Mouse (Mus musculus) A20 (cell line): ENCODE measurements at regions not wholly inside any gene's neighbourhood (a gene's known extent, or its start where the extent isn't known, plus 50 kb on each side); places are given as distances from the start of the nearest gene placed in this dataset.
"Not testable (repeated sequence)": the region's sequence is repeated elsewhere in the genome, so short reads cannot be mapped to it uniquely, and the experiment has no call there.

ENCODE experiments used
- DNase-seq: peaks from one replicate; pipeline ENCODE4 v3.0.0-alpha.2; 2011; ENCODE audit warnings: low read depth, low spot score

DNA sequence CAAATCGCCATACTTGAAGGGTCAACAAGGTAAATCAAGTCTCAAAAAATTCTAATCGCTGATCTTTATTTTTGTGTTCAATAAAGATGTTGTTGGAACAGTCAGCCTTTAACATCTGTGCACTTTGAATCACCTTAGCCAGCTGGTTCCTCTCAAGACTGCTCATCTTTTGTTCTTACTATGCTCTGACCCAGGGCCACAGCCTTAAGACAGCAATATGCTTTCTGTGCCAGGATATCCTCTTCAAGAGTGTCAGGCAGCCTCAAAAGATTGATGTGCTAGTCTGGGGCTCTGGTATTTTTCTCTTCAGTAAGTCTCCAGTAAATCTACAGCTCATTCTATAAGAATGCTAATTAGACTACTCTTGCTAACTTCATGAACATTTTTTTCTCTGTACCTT, 199.9 kb downstream of the Dph6 start:
- no peak for DNase-seq

DNA sequence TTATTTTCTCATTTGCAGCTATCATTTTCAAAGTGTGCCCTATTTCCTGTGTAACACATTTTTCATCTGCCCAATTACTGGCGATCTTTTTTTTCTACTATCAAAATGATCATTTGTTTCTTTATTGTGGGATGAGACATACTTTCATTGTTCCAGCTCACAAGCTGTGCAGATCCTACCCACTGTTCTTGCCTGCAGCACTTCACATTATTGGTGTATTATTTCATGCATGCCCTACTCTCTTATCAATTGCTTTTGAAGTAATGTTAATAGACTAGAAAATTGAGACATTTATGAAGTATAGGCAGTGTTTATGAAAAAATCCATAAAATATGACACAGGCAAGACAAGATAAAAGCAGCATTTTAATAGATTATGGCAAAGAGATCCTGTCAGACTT, 204.6 kb downstream of the Dph6 start:
- DNase-seq, result no peak

DNA sequence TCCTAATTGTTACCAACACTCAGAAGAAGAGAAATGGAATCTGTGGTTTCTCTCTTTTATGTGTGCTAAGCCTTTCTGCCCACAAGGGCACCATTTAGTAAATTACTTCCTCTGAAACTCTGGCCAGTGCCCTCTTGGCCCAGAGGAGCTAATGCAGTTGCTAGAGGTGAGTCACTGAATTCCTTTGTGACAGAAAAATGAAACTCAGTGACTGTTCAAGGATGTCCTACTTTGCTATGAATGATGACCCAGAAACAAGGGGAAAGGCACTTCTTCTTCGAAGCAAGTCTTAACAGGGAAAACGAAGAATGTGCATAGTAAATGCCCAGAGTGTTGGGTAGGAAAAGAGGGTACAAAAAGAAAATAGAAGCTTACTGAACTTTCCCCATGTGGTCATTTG, 211.0 kb downstream of the Dph6 start:
- no peak for DNase-seq

DNA sequence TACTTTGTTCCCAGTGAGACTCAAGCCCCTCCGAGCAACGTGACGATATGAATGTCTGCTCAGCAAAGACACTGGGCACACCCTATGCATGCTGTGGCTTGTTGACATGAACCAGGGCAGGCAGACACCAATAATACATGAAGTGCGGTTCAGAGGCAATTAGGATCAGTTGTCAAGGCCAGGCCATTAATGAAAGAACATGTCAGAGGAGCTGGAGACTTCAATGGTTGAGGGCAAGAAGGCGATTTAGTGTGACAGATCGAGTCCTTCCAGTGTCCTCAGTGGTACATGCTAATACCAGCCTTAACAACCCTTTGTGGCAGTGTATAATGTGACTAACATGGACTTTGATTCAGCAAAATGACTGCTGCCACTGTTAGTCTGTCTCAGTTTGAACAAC, 213.8 kb downstream of the Dph6 start:
- DNase-seq, result no peak

DNA sequence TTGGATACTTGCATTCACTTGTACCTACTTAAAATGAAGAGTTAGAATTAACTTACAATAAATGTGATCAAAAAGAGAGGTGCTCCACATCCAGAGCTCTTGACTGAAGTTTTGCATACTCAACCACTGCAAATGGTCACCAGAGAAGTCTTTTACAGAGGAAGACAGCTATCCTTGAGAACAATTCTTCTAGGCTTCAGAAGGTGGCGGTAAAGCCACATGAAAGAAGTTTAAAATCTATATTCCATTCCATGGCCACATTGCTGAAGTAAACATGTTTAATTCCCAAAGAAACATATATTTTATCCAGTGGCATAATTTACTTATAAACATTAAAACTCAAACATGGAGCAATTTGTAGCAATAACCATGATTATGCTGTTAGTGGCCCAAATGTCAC, 215.1 kb downstream of the Dph6 start:
- peak; percentile 17 for DNase-seq

DNA sequence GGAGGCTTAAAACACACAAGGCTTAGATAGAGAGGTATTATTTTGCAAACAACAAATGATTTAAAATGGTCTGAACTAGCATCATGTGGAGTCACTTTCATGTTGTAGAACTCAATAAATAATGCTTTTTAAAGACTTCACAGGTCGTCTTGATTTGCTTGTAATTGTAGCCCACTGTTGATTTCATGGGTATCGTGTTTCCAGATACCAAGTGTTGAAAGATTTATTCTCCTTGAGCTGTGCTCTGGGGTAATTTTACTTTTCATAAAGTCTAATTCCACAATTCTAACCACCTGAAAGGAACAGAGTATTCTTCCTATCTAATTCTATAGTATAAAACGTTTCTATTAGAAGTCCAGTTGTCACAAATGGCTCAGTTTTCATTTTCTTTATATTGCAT, 216.7 kb downstream of the Dph6 start:
- no peak for DNase-seq

DNA sequence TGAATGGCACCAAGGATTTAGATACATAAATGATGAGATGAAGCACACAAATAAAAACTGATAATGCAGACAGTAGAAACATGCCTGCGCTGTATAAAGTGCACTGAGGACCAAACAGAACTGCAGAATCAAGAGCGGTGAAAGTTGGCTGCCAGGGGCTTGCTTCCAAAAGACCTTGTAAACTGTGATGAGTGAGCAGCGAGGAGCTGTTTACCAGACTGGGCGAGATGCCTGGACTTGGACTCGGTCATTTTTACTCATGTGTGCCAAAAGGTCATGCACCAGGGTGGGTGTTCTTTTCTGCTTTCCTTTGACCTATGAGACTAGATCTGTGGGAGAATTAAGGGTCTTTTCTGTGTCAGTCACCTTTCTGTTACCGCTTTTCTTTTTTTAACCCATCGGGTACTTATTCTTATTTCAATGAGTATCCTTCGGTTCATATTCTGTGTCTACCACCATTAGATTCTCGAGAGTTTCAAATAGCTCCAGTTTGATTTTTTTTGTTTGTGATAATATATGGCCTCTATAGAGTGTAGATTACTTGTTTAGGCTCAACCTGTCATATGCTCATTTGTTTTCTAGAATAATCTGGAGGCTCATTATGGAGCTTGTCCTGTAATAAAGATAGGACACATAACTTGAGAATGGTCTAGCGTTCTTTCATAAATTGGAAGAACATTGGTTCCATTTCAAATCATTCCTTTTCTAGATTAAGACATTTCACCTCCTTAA, 226.3 kb upstream of the Zfp770 start:
- DNase-seq, result no peak

DNA sequence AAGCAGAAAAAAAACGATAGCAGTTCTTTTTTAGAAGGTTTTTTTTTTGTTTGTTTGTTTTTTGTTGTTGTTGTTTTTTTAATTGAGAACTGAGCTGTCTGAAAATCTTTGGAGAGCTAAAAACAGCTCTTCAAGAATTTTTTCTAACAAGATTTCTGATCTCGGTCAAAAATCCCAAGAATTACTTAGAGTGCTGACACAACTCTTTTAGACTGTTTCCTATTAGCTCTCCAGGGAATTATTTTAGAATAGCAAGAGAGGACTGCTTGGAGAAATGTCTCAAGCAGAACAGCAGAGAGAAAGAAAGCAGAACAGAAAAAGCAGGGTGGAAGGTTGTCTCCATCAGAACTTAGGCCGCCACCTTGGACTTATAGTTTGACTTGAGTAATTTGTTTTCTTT, 218.1 kb upstream of the Zfp770 start:
- no peak for DNase-seq

DNA sequence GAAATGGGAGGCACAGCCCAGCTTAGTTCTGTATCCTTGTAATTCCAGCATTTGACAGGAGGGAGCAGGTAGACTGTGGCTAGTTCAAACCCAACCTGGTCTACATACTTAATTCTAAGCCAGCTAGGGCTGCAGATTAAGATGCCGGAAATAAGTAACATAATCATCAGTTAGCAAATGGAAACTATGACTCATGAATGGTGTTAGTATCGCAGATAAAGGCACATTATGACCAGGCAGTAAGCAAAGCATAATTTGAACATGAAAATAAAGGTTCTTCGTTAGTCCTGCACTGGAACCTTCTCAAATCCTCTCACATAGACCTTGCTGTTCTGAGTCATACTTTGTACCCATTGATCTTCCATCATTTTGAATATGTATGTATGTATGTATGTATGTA, 211.7 kb upstream of the Zfp770 start:
- no peak for DNase-seq

DNA sequence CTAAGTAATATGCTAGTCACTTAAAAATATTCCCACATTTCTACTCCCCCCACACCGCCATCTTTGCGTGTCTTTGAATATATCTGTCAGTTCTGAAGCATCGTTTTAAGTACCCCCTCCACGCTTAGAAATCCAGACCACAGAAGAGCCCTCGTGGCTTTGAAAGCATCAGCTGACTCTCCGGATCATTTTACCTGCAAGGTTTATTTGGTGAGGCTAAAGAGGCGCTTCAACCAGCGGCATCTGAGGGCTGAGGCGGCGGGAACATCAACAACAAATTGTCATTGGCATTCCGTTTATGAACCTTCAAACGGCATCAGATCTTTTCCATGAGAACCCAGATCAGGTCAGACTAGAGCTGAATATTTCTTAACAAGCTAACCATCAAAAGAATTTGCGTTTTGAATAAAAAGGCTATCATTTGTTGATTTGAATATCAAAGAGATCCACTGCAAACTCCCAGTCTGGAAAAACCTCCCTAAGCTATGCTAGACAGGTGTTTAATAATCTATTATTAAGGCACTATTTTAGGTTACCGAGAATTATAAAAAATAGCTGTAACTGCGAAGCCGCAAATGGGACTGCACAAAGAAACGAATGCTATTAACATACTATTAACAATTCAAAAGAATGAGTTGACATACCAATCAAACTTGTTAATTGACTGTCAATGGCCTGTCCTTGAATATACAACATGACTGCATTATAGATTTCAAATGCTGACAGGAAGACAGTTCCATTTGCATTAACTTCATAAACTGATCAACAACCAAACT, 210.9 kb upstream of the Zfp770 start:
- DNase-seq, result no peak

DNA sequence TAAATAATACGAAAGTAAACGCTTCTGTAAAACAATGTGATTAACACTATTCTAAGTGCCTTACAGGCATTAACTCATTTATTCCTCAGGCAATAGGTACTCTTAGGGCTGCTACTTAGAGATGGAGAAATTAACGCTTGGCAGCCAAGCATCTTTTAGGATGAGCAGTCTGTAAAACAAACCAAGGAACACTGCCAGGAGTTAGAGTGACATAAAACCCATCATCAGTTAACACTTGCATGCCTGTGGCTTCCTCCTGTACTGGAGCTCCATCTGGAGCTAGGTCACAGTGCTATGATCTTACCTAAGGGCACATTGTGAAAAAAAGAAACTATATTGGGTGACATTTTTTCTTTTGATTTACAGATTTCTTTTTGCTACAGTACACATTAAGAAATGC, 209.4 kb upstream of the Zfp770 start:
- DNase-seq, result no peak

DNA sequence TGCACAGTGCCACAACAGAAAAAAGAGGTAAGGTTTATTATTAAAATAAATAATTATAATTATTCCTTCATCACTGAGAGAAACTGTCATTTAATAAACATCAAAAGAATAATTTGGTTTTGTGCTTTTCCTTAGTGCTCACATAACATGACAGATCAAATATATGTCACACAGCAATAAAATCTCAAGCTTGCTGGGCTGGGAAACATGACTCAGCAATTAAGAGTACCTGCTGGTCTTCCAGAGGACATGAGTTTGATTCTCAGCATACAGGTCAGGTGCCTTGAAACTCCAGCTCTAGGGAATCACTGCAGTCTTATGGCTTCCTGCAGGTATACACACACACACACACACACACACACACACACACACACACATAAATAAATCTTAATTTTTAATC, 208.3 kb upstream of the Zfp770 start:
- no peak for DNase-seq

DNA sequence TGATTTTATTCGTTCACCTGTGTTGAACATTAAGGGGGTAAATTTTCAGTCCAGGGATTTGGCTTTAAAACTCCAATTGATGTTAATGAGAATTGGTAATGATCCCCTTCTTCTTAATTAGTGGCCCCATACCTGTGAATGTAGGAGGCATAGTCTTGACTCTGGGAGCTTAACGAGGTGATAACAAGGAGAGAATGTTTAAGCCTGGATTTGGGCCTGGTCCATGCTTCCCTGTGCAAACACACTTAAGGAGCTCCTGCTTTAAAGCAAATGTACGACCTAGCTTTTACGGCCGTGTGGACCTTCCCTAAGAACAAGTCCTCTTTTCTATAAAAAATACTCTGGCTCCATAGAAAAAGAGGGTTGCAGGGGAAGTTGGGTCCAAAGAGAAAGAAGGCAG, 206.1 kb upstream of the Zfp770 start:
- DNase-seq, result no peak

DNA sequence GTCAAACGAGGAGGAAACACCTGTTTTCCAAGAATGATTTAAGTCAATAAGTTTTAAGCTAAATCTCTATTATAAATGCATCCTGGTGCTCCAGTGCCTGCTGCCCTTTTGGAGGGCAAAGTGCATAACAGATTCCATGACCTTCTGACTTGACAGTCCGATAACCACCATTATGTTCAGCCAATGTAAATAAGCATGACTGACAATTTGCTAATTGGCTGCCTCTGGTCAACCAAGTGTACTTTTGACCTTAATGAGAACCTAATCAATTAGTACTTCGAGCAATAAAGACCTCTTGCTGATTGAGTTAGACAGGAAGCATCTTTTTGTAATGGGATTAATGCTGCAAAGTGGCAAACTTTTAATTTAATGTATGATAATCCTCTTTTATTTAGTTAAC, 183.3 kb upstream of the Zfp770 start:
- no peak for DNase-seq

DNA sequence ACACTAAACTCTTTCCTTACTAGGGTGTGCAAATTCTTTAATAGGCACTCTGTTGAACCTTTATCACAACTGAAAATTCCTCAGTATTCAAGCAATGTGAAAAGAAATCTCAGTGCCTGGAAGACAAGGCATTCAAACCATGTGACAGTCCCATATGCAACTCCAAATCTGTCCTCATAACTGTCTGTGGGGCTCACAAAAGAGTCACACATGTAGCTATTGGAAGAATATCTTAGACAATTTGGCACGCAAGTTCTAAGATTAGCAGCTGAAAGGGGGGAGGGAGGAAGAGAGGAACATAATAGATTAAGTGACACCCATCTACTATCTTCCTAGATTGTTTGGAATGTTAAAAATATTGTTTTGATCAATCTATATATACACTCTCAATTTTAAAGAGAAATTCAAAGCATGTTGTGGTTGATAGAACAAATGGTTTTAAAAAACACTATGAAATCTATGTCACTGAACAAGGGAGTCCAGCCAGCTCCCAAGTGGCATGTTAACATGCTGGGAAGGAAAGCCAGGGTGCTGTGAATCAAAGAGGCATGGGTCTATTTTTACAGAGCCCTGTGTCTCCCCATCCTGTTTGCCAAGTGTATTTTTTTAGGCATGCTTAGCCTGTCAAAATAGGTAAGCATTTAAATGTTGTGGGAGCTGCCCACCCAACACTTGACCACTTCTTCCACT, 177.7 kb upstream of the Zfp770 start:
- DNase-seq, result no peak

DNA sequence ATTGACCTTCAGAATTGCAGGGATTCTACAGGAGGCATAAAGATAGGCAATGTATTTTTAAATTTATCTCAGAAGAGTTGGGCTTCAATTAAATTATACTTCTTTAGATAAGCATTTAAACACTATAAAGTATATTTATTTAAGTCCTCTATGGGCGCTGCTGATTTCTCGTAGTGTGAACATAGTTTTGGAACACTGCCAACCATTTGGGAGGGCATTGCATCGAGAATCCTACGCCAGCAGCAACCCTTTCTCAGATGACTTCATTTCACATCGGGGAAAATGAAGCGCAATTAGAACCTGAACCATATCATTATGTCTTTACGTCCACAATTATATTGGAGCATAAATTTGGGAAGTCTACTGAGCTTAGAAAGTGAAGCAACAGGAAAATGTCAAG, 172.2 kb upstream of the Zfp770 start:
- DNase-seq, result no peak

DNA sequence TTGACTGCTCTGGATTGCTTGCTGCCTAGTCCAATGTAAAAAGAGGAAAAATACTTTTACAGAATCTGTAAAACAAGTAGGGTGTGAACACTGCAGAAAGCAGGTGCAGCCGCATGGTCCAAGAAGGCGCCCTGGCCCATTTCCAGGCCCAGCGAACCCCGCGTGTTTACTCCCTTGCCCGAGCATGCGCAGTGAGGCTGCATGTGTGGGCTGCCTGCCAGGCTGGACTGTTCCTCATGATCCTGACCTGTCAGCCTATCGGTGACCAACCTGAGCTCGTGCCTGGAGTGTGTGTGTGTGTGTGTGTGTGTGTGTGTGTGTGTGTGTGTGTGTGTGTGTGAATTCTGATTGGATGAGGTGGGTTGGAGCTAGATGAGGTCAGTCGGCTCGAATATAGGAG, 152.6 kb upstream of the Zfp770 start:
- DNase-seq, result not testable (repeated sequence)

DNA sequence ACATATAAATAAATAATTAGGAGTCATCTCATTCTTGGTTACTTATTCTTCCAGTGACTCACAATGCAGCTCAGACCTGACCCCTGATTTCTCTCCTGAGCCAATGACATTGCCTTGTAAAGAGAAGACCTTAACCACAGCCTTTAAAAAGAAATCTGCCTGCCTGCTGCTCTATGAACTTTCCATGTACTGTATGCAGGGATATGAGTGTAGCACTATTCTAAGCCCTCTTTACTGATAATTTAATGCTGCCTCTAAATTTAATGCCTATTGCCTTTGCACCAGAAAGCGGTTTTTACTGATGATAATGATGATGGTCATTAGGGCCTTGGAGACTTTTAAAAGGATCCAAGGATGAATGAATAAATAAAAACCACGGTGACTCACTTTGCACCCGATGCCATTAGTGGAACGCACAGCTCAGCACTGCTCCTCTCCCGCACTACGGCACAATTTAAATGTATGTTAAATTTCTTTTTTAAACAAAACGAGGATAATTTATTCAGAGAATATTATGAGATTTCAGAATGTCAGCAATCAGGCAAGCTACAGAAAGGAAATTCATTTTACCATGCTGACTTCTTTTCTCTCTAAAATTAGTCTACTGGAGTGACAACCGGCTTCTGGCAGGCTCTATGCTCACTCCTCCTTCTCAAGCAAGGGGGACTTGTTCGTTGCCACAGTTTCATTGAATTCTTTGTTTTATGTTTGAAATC, 139.5 kb upstream of the Zfp770 start:
- DNase-seq, result no peak

DNA sequence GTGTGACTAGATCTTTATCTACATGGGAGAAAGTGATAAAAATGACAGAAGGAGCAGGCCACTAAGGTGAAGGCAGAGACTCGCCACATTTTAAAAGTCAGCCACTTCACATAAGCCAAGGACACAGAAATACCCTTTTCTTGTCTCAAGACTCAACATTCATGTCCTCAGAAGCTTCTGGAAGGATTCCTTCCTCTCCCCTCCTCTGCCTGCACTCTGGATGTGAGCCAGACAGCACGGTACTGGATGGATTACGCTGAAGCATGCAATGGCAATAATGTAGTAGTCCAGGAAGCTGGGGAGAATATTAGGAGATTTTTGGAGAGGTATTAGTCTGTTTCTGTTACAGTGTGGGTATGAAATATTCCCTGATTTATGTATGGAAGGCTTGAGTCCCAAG, 100.5 kb upstream of the Zfp770 start:
- DNase-seq, result no peak

DNA sequence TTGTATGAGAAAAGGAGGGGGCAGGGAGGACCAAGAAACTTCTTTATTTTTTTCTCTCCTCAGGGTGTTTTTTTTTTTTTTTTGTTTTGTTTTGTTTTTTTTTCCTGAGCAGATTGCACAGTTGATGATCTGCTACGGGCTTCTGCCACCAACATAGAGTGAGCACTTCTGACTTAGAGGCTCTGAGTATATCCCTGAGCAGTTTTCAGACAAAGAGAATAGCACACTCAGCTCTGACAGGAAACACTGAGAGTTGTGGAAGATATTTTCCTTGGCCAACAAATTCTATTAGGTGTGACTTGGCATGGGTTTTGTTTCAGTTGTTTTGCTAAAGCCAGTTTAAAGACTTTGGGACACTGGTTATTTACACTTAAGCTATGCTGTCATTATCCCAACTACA, 93.8 kb upstream of the Zfp770 start:
- DNase-seq, result no peak

DNA sequence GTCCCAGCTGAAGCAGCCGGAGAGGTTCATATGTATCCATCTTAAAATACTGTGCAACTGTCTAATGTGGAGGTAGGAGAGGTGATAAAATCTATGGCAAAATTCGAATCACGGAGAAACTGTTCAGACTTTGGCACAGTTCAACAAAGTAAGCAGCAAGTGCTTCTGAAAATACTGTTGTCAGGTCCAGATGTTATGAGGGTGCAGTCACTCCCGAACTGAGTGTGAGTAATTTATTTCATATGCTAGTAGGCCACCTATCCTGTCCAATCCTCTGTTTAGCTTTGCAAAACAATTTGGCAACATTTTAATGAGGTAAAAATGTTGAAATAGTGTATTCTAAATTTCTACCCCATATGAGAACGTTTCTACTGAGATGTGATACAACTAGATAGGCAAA, 90.1 kb upstream of the Zfp770 start:
- no peak for DNase-seq

DNA sequence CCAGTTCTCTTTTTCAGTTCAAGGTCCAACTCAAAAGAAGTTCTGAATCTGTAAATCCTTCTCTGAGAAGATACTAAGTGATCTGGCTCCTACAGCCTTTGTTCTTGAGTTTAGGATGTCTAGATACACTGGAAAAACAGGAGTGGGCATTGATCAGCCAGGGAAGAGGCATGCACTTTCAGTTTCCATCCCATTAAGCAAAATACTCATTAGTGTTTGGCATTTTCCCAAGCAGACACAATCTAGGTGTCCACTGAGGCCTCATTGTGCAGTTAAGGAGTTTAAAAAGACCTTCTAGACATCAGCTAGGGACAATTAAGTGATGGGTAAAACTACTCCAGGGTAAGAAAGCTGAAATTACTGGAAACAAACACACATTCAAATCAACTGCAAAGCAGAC, 74.3 kb upstream of the Zfp770 start:
- DNase-seq, result no peak
